Mouse (Mus musculus): ENCODE results near the gene Apeh. TPM values are rescaled to one million over a fixed set of nuclear protein-coding genes. Genes with fewer than 3 reads are reported as not detected.

Gene Apeh
- polyA plus RNA-seq, 1 experiment from 2014 or later = 42.3 TPM

GRCm38 (mm10) chr9:108053665-108054225 lies 40.7 kb downstream of the Apeh start:
- Histone ChIP-seq H3K4me3 (no peak overlapping the region), H3K27ac (replicated peaks) (no peak overlapping the region), H3K27me3 (no peaks in the 10 kb centered on the region), H3K4me1 (peaks cover 20% of the 10 kb centered on the region), H3K9me3 (no peaks in the 10 kb centered on the region), H3K9ac (replicated peaks) (no peak overlapping the region), H3K36me3 (peaks cover 35% of the 10 kb centered on the region), H3K4me2 (replicated peaks) (no peak overlapping the region)
- 93% methylated on average over 15 of the region's 15 CpGs for WGBS
- no peak for ATAC-seq (replicated peaks)

- Histone ChIP-seq H3K9ac (replicated peaks) (no peak within 1 kb of the TSS), H3K36me3 (peaks cover 32% of the 10 kb centered on the region), H3K4me3 (no peak within 1 kb of the TSS)
Observed at GRCm38 (mm10) chr9:108052885-108053664, 41.3 kb downstream of the Apeh start, which contains the start of gene Amigo3. Amigo3 (plus strand) TSS chr9:108053159.

GRCm38 (mm10) chr9:108052411-108052810 lies 42.0 kb downstream of the Apeh start:
- Histone ChIP-seq H3K4me2 (replicated peaks) (no peak overlapping the region), H3K27ac (replicated peaks) (no peak overlapping the region), H3K9ac (replicated peaks) (no peak overlapping the region), H3K36me3 (peaks cover 25% of the 10 kb centered on the region), H3K4me3 (no peak overlapping the region), H3K4me1 (peaks cover 29% of the 10 kb centered on the region), H3K27me3 (no peaks in the 10 kb centered on the region), H3K9me3 (no peaks in the 10 kb centered on the region)
- no peak for ATAC-seq (replicated peaks)
- 76% methylated on average over 7 of the region's 7 CpGs for WGBS

More at GRCm38 (mm10) chr9:108052885-108053664, 41.3 kb downstream of the Apeh start, which contains the start of gene Amigo3:
- ATAC-seq (replicated peaks) = 0 out of 2 replicates have a peak, but pooled peaks have one; percentile 17
- Histone ChIP-seq H3K9me3 (no peaks in the 10 kb centered on the region), H3K4me1 (peaks cover 26% of the 10 kb centered on the region), H3K27ac (replicated peaks) (no peak within 1 kb of the TSS), H3K4me2 (replicated peaks) (peak within 1 kb of the TSS; percentile 21; the same call in 1 of the 2 replicates), H3K27me3 (no peaks in the 10 kb centered on the region)
- 58% methylated on average over 20 of the region's 20 CpGs for WGBS

DNA sequence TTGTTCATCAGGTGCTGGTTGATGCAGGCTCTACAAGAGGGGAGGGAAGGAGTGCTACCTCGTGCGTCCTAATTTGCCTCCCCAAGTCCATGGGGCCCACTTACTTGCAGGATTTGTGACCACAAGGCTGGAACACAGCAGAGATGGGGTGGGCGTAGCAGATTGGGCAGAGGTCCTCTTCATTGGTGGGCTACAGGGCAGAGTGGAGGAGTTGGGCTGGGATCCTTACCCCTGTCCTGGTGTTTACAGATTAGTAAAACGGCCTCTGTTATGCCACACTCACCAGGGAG lies 42.5 kb downstream of the Apeh start:
- no peaks in the 10 kb centered on the region for H3K9me3 ChIP-seq
- H3K36me3 ChIP-seq = peaks cover 27% of the 10 kb centered on the region
- no peak overlapping the region for H3K9ac ChIP-seq (replicated peaks)
- 83% methylated on average over 4 of the region's 4 CpGs for WGBS
- H3K27ac ChIP-seq (replicated peaks) = no peak overlapping the region
- no peak overlapping the region for H3K4me3 ChIP-seq
- H3K27me3 ChIP-seq = no peaks in the 10 kb centered on the region
- ATAC-seq (replicated peaks) = no peak
- peaks cover 29% of the 10 kb centered on the region for H3K4me1 ChIP-seq
- no peak overlapping the region for H3K4me2 ChIP-seq (replicated peaks)

DNA sequence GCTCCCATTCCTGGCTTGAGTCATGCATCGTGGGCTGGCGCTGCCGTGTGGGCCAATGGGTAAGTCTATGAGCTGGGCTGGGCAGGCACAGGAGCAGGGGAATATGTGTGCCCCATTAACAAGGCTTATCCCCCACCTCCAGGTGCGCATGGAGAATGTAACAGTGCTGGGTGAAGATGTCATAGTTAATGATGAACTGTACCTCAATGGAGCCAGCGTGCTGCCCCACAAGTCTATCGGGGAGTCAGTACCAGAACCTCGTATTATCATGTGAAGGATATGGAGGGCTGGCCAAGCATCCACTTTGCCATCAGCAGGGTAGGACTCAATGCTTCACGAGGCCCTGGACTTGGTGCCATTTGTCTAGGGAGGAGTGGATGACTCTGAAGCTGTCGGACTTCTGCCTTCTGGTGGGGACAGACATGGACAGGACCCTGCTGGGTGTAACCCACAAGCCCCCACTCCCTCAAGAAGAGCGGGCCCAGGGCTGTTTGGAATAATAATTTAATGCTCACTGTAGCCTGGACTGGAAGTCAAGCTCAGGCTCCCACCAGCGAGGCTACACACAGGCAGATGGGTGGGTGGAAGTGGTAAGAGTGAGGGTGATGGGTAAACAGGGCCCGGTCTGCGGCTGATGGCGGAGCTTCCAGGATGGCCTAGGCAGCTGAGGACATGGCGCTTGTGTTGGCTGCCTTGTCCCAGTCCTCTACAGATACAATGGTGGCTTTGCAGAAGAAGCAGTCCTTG lies 43.0 kb downstream of the Apeh start:
- Histone ChIP-seq H3K27me3 (no peaks in the 10 kb centered on the region), H3K9me3 (no peaks in the 10 kb centered on the region), H3K27ac (replicated peaks) (no peak overlapping the region), H3K4me1 (peaks cover 29% of the 10 kb centered on the region), H3K9ac (replicated peaks) (no peak overlapping the region), H3K36me3 (peaks cover 33% of the 10 kb centered on the region), H3K4me3 (no peak overlapping the region), H3K4me2 (replicated peaks) (no peak overlapping the region)
- WGBS = 95% methylated on average over 15 of the region's 15 CpGs
- no peak for ATAC-seq (replicated peaks)

- 45% methylated on average over 15 of the region's 15 CpGs for WGBS
- H3K4me2 ChIP-seq (replicated peaks) = peak overlapping the region; percentile 91
Observed at GRCm38 (mm10) chr9:108049561-108050251, 44.7 kb downstream of the Apeh start.

GRCm38 (mm10) chr9:108049016-108049455 lies 45.4 kb downstream of the Apeh start, which contains the start of gene Gmppb:
Gmppb (plus strand) TSS chr9:108049242.
- Histone ChIP-seq H3K4me3 (peak within 1 kb of the TSS; percentile 75), H3K9ac (replicated peaks) (peak within 1 kb of the TSS; percentile 62), H3K4me2 (replicated peaks) (peak within 1 kb of the TSS; percentile 91), H3K27me3 (no peaks in the 10 kb centered on the region), H3K4me1 (peaks cover 29% of the 10 kb centered on the region), H3K27ac (replicated peaks) (peak within 1 kb of the TSS; percentile 67), H3K36me3 (peaks cover 42% of the 10 kb centered on the region), H3K9me3 (no peaks in the 10 kb centered on the region)
- under 1% methylated on average over 38 of the region's 39 CpGs for WGBS
- ATAC-seq (replicated peaks) = peak; percentile 95

More at GRCm38 (mm10) chr9:108049561-108050251, 44.7 kb downstream of the Apeh start:
- Histone ChIP-seq H3K9ac (replicated peaks) (peak overlapping the region; percentile 62), H3K4me1 (peaks cover 29% of the 10 kb centered on the region), H3K9me3 (no peaks in the 10 kb centered on the region), H3K36me3 (peaks cover 41% of the 10 kb centered on the region), H3K27me3 (no peaks in the 10 kb centered on the region), H3K27ac (replicated peaks) (peak overlapping the region; percentile 67), H3K4me3 (peak overlapping the region; percentile 75)
- peak; percentile 9 for ATAC-seq (replicated peaks)

- peak overlapping the region; percentile 91 for H3K4me2 ChIP-seq (replicated peaks)
- H3K9me3 ChIP-seq = no peaks in the 10 kb centered on the region
- peak overlapping the region; percentile 62 for H3K9ac ChIP-seq (replicated peaks)
- WGBS = 2% methylated on average over 19 of the region's 19 CpGs
- no peaks in the 10 kb centered on the region for H3K27me3 ChIP-seq
- H3K4me1 ChIP-seq = peaks cover 29% of the 10 kb centered on the region
- H3K4me3 ChIP-seq = peak overlapping the region; percentile 75
- ATAC-seq (replicated peaks) = peak; percentile 47
- H3K36me3 ChIP-seq = peaks cover 37% of the 10 kb centered on the region
- H3K27ac ChIP-seq (replicated peaks) = peak overlapping the region; percentile 59
Observed at GRCm38 (mm10) chr9:108048566-108048955, 45.8 kb downstream of the Apeh start.

DNA sequence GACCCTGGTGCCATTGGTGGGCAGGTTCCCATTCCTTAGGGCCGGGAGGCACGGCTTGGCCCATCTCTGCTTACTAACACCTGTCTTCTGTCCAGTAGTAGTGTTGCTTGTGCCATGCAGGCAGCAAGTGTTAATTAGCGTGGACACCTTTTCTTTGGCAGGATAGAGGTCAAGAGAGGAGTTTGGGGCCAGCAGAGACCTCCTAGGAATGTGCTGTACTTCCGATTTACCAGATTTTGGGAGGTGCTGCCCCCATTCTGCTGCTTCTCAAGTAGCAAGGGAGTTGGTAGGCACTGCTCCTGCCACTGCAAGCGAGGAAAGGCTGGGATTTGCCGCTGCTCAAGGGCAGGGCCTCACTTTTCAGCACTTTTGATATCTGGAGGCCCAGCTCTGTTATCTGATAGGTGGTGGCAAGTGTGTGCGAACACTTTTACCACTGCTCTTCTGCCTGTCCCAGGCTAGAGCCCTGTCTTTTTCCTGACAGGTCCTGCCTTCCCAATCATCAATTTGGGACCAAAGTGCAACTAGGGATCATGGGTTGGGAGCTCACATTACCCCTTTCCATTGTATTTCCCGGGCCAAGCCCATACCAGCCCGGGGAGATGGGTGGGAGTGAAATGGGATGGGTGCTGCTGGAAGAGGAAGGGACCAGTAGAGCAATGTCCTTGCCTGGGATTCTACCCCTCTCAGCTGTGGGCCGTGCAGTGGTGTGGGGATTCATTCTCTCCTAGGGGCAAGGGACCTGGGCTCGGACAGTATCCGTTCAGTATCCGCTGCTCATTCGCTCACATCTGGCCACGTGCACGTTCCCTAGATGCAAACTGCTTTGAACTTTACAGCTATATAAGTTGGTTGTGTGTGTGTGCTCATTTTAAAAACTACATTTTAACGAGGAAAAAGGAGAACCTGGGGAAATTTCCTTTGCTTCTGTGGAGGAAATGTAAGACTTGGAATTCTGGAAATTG lies 46.5 kb downstream of the Apeh start:
- H3K9ac ChIP-seq (replicated peaks) = peak overlapping the region; percentile 62; the same call in 1 of the 2 replicates
- H3K9me3 ChIP-seq = no peaks in the 10 kb centered on the region
- peaks cover 43% of the 10 kb centered on the region for H3K36me3 ChIP-seq
- no peaks in the 10 kb centered on the region for H3K27me3 ChIP-seq
- peak overlapping the region; percentile 91 for H3K4me2 ChIP-seq (replicated peaks)
- peak overlapping the region; percentile 75 for H3K4me3 ChIP-seq
- peak overlapping the region; percentile 59 for H3K27ac ChIP-seq (replicated peaks)
- whole genome bisulfite sequencing = 45% methylated on average over 17 of the region's 17 CpGs
- H3K4me1 ChIP-seq = peaks cover 24% of the 10 kb centered on the region
- ATAC-seq (replicated peaks) = no peak

DNA sequence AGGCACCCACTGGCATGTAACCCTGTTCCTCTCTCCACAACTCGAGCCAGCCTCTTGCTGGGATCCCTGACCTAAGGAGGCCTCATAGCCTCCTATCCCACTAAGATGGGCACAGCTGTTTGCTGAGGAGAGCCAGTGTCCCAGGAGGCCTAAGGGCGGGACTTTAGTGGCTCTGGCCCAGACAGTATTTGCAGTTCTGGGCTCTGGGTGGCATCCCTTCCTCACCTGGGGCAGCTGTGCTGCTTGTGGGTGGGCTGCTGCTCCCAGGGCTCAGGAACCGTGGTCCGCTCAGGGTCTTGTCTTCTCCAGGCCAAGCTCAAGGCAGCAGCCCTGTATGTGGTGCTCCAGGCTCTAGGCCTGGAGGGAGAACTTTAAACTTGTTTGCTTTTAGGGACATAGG lies 47.8 kb downstream of the Apeh start:
- no peak for ATAC-seq (replicated peaks)
- H3K27ac ChIP-seq (replicated peaks) = no peak overlapping the region
- peaks cover 53% of the 10 kb centered on the region for H3K36me3 ChIP-seq
- H3K4me3 ChIP-seq = no peak overlapping the region
- H3K9me3 ChIP-seq = no peaks in the 10 kb centered on the region
- H3K9ac ChIP-seq (replicated peaks) = no peak overlapping the region
- no peak overlapping the region for H3K4me2 ChIP-seq (replicated peaks)
- no peaks in the 10 kb centered on the region for H3K27me3 ChIP-seq
- WGBS = 86% methylated on average over 4 of the region's 4 CpGs
- peaks cover 18% of the 10 kb centered on the region for H3K4me1 ChIP-seq
